Mouse (Mus musculus) spleen, adult 2 months (tissue): ENCODE results near the gene Stkld1.

Experiments
- CTCF ChIP-seq: fragments of 200-500 bp; IDR thresholded peaks from 2 replicates; pipeline ENCODE4 v1.5.1; 2011; ENCODE audit warnings: mild to moderate bottlenecking, inconsistent platforms; ENCODE audit not compliant: insufficient read depth, insufficient read length, insufficient replicate concordance; ENCODE audit errors: extremely low read depth
- POLR2A ChIP-seq: fragments of 200-500 bp; IDR thresholded peaks from 2 replicates; pipeline ENCODE4 v1.6.1; 2011; ENCODE audit warnings: low read depth, low read length, inconsistent platforms

DNA sequence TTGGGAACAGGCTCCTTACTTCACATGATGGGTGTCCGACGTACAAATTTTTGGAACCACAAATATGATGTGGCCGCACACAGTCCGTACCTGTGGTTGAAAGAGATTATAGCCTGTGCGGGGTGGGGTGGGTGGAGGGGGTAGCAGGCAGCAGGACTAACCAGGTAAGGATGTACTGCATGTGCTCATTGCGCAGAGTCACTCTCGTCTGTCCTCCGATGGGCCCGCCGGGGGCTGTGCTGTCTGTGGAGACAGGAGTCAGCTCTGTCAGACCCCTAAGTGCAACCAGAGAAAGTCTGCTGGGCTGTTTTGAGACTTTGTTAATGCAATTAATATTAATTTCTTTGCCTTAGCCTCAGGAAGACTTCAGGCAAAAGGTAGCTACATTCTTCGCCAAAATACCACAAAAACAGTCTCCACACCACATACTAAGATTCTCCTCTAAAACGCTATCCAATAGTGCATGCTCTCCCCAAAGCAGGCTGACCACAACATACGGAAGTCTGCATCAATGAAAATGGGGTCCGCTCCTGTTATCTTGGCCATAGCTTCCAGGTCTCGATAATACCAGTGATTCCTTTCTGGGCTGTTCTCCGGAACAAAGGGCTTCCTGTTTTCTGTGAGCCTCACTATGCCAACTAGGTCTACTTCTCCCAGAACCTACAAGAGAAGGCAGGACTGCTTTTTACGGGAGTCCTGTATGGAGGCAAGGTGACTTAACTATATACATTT lies 20.3 kb upstream of the Stkld1 start:
- TF ChIP-seq POLR2A (no peak), CTCF (no peak)
